Mouse (Mus musculus) megakaryocyte-erythroid progenitor cell, adult 5-6 weeks (primary cell): ENCODE measurements around the gene Tuba3b. TPM values are rescaled to one million over a fixed set of nuclear protein-coding genes. Genes with fewer than 3 reads are reported as not detected.

ENCODE experiments used
- ATAC-seq: replicated peaks from 2 replicates; pipeline ENCODE4 v1.8.0; 2016; ENCODE audit warnings: mild to moderate bottlenecking, inconsistent platforms; ENCODE audit not compliant: severe bottlenecking, poor library complexity, low FRiP score, low TSS enrichment
- total RNA-seq, 2 experiments: library from RNA; stranded (forward) in 1 of 2; stranded (reverse) in 1 of 2; fragments of 200-1000, 215-1000 nt in 1 of 2; fragments of >200 nt in 1 of 2; fragmentation: Nextera tagmentation in 1 of 2; gene quantifications; 2 replicates each; pipeline ENCODE4 v1.2.3; 2014 to 2017

Gene Tuba3b
- total RNA-seq, 2 experiments from 2014 or later, result not detected

- ATAC-seq, result no peak
These were observed 11.4 kb upstream of the Tuba3b start for GRCm38 (mm10) chr6:145604126-145604525.

GRCm38 (mm10) chr6:145604648-145605047, 10.9 kb upstream of the Tuba3b start:
- ATAC-seq, result no peak

GRCm38 (mm10) chr6:145605203-145605602, 10.4 kb upstream of the Tuba3b start:
- no peak for ATAC-seq

GRCm38 (mm10) chr6:145607746-145608145, 7.8 kb upstream of the Tuba3b start:
- no peak for ATAC-seq

- no peak for ATAC-seq
These were observed 6.9 kb upstream of the Tuba3b start for GRCm38 (mm10) chr6:145608693-145609092.

- no peak for ATAC-seq
These were observed 4.7 kb upstream of the Tuba3b start for GRCm38 (mm10) chr6:145610901-145611300.

GRCm38 (mm10) chr6:145612611-145613010, 2.9 kb upstream of the Tuba3b start:
- no peak for ATAC-seq

- ATAC-seq, result no peak
These were observed 1.3 kb upstream of the Tuba3b start, which contains the start of gene Lmntd1 for GRCm38 (mm10) chr6:145614219-145614618. Gene Lmntd1, minus strand, starts transcription at chr6:145614319.

GRCm38 (mm10) chr6:145616402-145617229, 1.1 kb downstream of the Tuba3b start:
- ATAC-seq, result peak; percentile 52

GRCm38 (mm10) chr6:145623141-145623540, 7.6 kb downstream of the Tuba3b start:
- no peak for ATAC-seq

- no peak for ATAC-seq
These were observed 14.7 kb downstream of the Tuba3b start for GRCm38 (mm10) chr6:145630269-145630668.

GRCm38 (mm10) chr6:145634454-145634853, 18.9 kb downstream of the Tuba3b start:
- no peak for ATAC-seq

GRCm38 (mm10) chr6:145636682-145637081, 21.1 kb downstream of the Tuba3b start:
- no peak for ATAC-seq

- ATAC-seq, result no peak
These were observed 22.7 kb downstream of the Tuba3b start for GRCm38 (mm10) chr6:145638248-145638647.

GRCm38 (mm10) chr6:145640971-145641506, 25.5 kb downstream of the Tuba3b start:
- ATAC-seq, result no peak

GRCm38 (mm10) chr6:145651976-145652375, 36.4 kb downstream of the Tuba3b start:
- ATAC-seq, result no peak

- no peak for ATAC-seq
These were observed 37.4 kb downstream of the Tuba3b start for GRCm38 (mm10) chr6:145652986-145653385.

GRCm38 (mm10) chr6:145653626-145654025, 38.1 kb downstream of the Tuba3b start:
- ATAC-seq, result no peak

- no peak for ATAC-seq
These were observed 38.7 kb downstream of the Tuba3b start for GRCm38 (mm10) chr6:145654062-145654836.

- no peak for ATAC-seq
These were observed 40.1 kb downstream of the Tuba3b start for GRCm38 (mm10) chr6:145655678-145656077.
